Mouse (Mus musculus): ENCODE measurements around the gene Slc22a14. TPM values are rescaled to one million over a fixed set of nuclear protein-coding genes. Genes with fewer than 3 reads are reported as not detected.

Gene Slc22a14
- polyA plus RNA-seq (2011; ENCODE audit: insufficient read depth, insufficient read length, low read depth, missing spikeins): not detected in 2 replicates

DNA sequence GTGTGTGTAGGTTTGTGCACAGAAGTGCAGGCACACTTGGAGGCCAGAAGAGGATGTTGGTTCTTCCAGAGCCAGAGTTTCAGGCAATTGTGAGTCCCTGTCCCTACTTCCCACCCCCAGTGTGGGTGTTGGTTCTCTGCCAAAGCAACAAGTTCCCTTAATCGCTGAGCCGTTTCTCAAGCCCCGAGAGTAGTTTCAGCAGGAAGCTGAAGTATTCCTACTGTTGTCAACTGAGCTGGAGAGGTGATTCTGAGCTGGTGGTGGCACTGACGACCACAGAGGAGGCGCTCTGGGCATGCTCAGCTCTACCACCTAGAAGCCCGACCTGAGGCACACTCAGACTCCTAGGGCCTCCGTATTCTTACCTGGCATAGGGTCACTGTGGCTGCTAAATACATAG is at the start of gene Slc22a14:
Gene Slc22a14 (minus strand): TSS at position 270 of the 400 bp plus-strand sequence.
- Histone ChIP-seq H3K4me1 (ENCODE audit: control insufficient read depth, insufficient read depth, low read length) (no peaks in the 10 kb centered on the region), H3K27ac (ENCODE audit: insufficient read depth, low read length) (no peak within 1 kb of the TSS), H3K9ac (ENCODE audit: low read depth, poor library complexity, severe bottlenecking) (no peak within 1 kb of the TSS), H3K27me3 (ENCODE audit: control insufficient read depth, insufficient read depth, low read length, poor library complexity, severe bottlenecking) (no peaks in the 10 kb centered on the region), H3K4me3 (ENCODE audit: low read depth, low read length) (no peak within 1 kb of the TSS), H3K36me3 (ENCODE audit: control insufficient read depth, insufficient read depth, low read length, poor library complexity, severe bottlenecking) (0 out of 2 replicates have a peak, but pooled peaks cover 2% of the 10 kb centered on the region), H3K9me3 (replicated peaks; ENCODE audit: control insufficient read depth, insufficient read depth, low read length, poor library complexity, severe bottlenecking) (no peaks in the 10 kb centered on the region)
- no peak for TF ChIP-seq POLR2A (IDR thresholded peaks at IDR 0.05; ENCODE audit: insufficient read depth, low read length)
- TF ChIP-seq EP300 (IDR thresholded peaks at IDR 0.05; ENCODE audit: insufficient read depth, low read depth, low read length): no peak
- TF ChIP-seq CTCF (IDR thresholded peaks at IDR 0.05; ENCODE audit: low read depth, low read length): no peak

DNA sequence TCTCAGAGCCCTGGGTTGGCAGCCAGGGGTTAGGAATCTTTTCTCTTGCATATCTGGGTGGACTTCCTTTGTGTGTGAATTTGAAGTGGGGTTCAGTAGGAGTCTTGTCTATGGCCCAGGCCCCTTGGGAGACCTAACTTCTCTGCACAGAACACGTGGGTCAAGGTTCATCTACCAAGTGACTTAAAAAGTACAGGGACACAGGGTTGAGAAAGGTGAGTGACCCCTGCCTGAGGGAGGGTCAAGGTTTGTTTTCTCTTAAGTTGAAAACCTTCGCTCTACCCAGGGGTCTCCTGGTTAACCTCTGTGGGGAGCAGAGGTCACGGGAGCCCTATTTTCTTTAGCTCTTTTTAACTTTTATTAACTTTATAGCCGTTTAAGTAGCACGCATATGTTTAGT is 44.5 kb upstream of the Slc22a14 start:
- H3K4me3 ChIP-seq (ENCODE audit: low read depth, low read length): no peak overlapping the region
- no peaks in the 10 kb centered on the region for H3K9me3 ChIP-seq (replicated peaks; ENCODE audit: control insufficient read depth, insufficient read depth, low read length, poor library complexity, severe bottlenecking)
- H3K27ac ChIP-seq (ENCODE audit: insufficient read depth, low read length): no peak overlapping the region
- no peak overlapping the region for H3K9ac ChIP-seq (ENCODE audit: low read depth, poor library complexity, severe bottlenecking)
- H3K27me3 ChIP-seq (ENCODE audit: control insufficient read depth, insufficient read depth, low read length, poor library complexity, severe bottlenecking): no peaks in the 10 kb centered on the region
- H3K36me3 ChIP-seq (ENCODE audit: control insufficient read depth, insufficient read depth, low read length, poor library complexity, severe bottlenecking): no peaks in the 10 kb centered on the region
- peaks cover 9% of the 10 kb centered on the region for H3K4me1 ChIP-seq (ENCODE audit: control insufficient read depth, insufficient read depth, low read length)
- TF ChIP-seq CTCF (IDR thresholded peaks at IDR 0.05; ENCODE audit: low read depth, low read length) (no peak), EP300 (IDR thresholded peaks at IDR 0.05; ENCODE audit: insufficient read depth, low read depth, low read length) (no peak), POLR2A (IDR thresholded peaks at IDR 0.05; ENCODE audit: insufficient read depth, low read length) (no peak)

DNA sequence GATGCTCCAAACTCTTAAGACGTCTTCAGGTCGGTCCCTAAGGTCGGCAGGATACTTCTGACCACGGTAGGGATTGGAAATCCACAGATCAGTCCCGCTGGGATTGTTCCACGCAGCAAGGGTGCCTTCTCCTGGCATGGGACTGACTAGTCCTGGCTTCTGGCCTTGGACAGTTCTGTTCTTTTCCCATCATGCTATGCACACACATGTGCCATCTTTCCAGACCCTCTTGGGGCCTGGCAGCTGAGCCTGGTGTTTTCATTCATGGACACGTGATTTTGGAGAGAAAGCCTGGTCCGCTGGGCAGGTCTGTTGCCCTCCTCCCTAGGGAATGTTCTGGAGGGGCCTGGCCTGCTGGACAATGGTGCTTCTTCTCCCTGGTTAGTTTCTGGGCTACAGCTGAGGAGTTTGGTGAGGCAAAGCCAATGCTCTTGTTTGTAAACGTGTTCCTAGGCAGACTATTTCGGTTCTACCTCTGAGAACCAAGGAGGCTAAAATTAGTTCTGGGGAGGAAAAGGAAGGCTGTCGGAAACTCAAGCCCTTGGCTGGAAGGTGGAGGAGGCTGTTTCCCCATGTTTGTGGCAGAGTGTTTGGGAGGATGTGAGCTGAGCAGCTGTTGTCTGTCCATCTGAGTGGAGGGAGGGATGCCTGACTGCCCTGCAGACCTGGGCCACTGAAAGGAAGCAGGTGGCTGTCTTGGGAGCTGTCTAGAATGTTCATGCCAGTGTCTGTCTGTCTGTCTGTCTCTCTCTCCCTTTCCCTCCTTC is 43.7 kb upstream of the Slc22a14 start:
- Histone ChIP-seq H3K27me3 (ENCODE audit: control insufficient read depth, insufficient read depth, low read length, poor library complexity, severe bottlenecking) (no peaks in the 10 kb centered on the region), H3K9ac (ENCODE audit: low read depth, poor library complexity, severe bottlenecking) (no peak overlapping the region), H3K36me3 (ENCODE audit: control insufficient read depth, insufficient read depth, low read length, poor library complexity, severe bottlenecking) (no peaks in the 10 kb centered on the region), H3K27ac (ENCODE audit: insufficient read depth, low read length) (no peak overlapping the region), H3K9me3 (replicated peaks; ENCODE audit: control insufficient read depth, insufficient read depth, low read length, poor library complexity, severe bottlenecking) (no peaks in the 10 kb centered on the region), H3K4me3 (ENCODE audit: low read depth, low read length) (no peak overlapping the region), H3K4me1 (ENCODE audit: control insufficient read depth, insufficient read depth, low read length) (peaks cover 9% of the 10 kb centered on the region)
- TF ChIP-seq CTCF (IDR thresholded peaks at IDR 0.05; ENCODE audit: low read depth, low read length): no peak
- TF ChIP-seq EP300 (IDR thresholded peaks at IDR 0.05; ENCODE audit: insufficient read depth, low read depth, low read length): no peak
- no peak for TF ChIP-seq POLR2A (IDR thresholded peaks at IDR 0.05; ENCODE audit: insufficient read depth, low read length)

DNA sequence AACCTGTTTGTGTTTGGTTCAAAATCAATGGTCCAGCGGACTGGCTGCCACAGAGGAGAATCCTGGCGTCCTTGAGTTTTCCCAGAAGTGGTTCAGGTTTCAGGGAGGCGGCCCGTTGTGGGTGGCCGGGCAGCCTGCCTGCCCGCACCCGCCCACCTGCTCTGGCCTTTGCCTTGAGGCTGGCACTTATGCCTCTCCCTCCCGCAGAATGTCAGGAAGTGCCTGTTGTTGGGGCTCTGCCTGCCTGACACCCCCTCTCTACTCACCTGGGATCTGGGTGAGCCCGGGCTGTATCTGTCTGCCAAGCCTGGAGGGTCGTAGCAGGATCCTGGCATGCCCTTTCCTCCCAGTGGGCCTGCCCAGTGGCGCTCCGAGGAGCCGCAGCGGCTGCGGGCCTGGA is 42.5 kb upstream of the Slc22a14 start:
- Histone ChIP-seq H3K9ac (ENCODE audit: low read depth, poor library complexity, severe bottlenecking) (no peak overlapping the region), H3K27ac (ENCODE audit: insufficient read depth, low read length) (no peak overlapping the region)

DNA sequence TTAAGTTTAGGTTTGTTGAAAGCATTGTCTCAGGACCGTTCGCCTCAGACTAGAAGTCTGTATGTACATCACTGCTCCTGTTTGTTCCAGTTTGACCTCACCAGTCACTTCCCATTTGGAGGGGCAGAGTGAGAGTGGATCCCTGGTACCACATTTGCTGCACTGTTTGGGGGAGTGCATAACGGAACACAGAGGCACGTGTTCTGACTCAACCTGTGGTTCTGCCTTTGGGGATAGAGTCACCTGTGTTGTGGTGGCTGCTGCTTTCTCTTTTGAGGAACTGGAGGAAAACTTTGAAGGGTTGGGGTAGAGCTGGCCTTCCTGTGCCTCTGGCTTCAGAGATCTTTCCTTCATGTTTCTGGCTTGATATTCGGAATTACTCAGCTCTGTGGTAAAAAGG is 38.7 kb upstream of the Slc22a14 start:
- H3K27ac ChIP-seq (ENCODE audit: insufficient read depth, low read length): no peak overlapping the region
- H3K4me1 ChIP-seq (ENCODE audit: control insufficient read depth, insufficient read depth, low read length): peaks cover 4% of the 10 kb centered on the region
- no peak overlapping the region for H3K4me3 ChIP-seq (ENCODE audit: low read depth, low read length)
- no peaks in the 10 kb centered on the region for H3K36me3 ChIP-seq (ENCODE audit: control insufficient read depth, insufficient read depth, low read length, poor library complexity, severe bottlenecking)
- H3K9me3 ChIP-seq (replicated peaks; ENCODE audit: control insufficient read depth, insufficient read depth, low read length, poor library complexity, severe bottlenecking): no peaks in the 10 kb centered on the region
- no peaks in the 10 kb centered on the region for H3K27me3 ChIP-seq (ENCODE audit: control insufficient read depth, insufficient read depth, low read length, poor library complexity, severe bottlenecking)
- H3K9ac ChIP-seq (ENCODE audit: low read depth, poor library complexity, severe bottlenecking): no peak overlapping the region
- TF ChIP-seq POLR2A (IDR thresholded peaks at IDR 0.05; ENCODE audit: insufficient read depth, low read length): no peak
- no peak for TF ChIP-seq CTCF (IDR thresholded peaks at IDR 0.05; ENCODE audit: low read depth, low read length)
- no peak for TF ChIP-seq EP300 (IDR thresholded peaks at IDR 0.05; ENCODE audit: insufficient read depth, low read depth, low read length)

More for the DNA sequence above, 42.5 kb upstream of the Slc22a14 start:
- Histone ChIP-seq H3K9me3 (replicated peaks; ENCODE audit: control insufficient read depth, insufficient read depth, low read length, poor library complexity, severe bottlenecking) (no peaks in the 10 kb centered on the region), H3K4me1 (ENCODE audit: control insufficient read depth, insufficient read depth, low read length) (peaks cover 9% of the 10 kb centered on the region), H3K36me3 (ENCODE audit: control insufficient read depth, insufficient read depth, low read length, poor library complexity, severe bottlenecking) (no peaks in the 10 kb centered on the region), H3K27me3 (ENCODE audit: control insufficient read depth, insufficient read depth, low read length, poor library complexity, severe bottlenecking) (no peaks in the 10 kb centered on the region), H3K4me3 (ENCODE audit: low read depth, low read length) (no peak overlapping the region)
- no peak for TF ChIP-seq POLR2A (IDR thresholded peaks at IDR 0.05; ENCODE audit: insufficient read depth, low read length)
- no peak for TF ChIP-seq EP300 (IDR thresholded peaks at IDR 0.05; ENCODE audit: insufficient read depth, low read depth, low read length)
- TF ChIP-seq CTCF (IDR thresholded peaks at IDR 0.05; ENCODE audit: low read depth, low read length): no peak

DNA sequence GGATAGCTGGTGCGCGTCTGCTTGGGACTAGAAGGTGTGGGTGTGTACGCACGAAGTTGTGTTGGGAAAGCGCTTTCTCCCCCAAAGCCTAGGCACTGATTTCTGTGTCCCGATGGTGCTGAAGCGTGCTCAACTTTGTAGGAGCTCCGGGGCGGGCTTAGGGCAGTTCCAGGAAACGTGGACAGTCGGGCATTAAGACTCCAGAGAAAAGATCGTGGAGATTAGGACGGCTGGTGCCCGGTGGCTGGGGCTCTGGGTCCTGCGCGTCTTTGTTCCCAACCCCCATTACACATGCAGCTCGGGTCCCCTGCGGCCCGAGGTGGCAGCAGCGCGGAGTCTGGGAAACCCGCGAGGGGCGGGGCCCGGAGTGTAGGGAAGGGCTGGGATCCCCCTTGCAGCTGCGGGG is 37.9 kb upstream of the Slc22a14 start:
- Histone ChIP-seq H3K9ac (ENCODE audit: low read depth, poor library complexity, severe bottlenecking) (peak overlapping the region; percentile 99), H3K4me3 (ENCODE audit: low read depth, low read length) (peak overlapping the region; percentile 83), H3K36me3 (ENCODE audit: control insufficient read depth, insufficient read depth, low read length, poor library complexity, severe bottlenecking) (no peaks in the 10 kb centered on the region), H3K27ac (ENCODE audit: insufficient read depth, low read length) (no peak overlapping the region), H3K4me1 (ENCODE audit: control insufficient read depth, insufficient read depth, low read length) (peaks cover 4% of the 10 kb centered on the region), H3K9me3 (replicated peaks; ENCODE audit: control insufficient read depth, insufficient read depth, low read length, poor library complexity, severe bottlenecking) (no peaks in the 10 kb centered on the region), H3K27me3 (ENCODE audit: control insufficient read depth, insufficient read depth, low read length, poor library complexity, severe bottlenecking) (no peaks in the 10 kb centered on the region)
- no peak for TF ChIP-seq POLR2A (IDR thresholded peaks at IDR 0.05; ENCODE audit: insufficient read depth, low read length)
- TF ChIP-seq EP300 (IDR thresholded peaks at IDR 0.05; ENCODE audit: insufficient read depth, low read depth, low read length): no peak
- TF ChIP-seq CTCF (IDR thresholded peaks at IDR 0.05; ENCODE audit: low read depth, low read length): no peak
